Mouse (Mus musculus) ES-E14 (cell line): Measurements from ENCODE around the gene AI837181. TPM values are rescaled to one million over a fixed set of nuclear protein-coding genes. Genes with fewer than 3 reads are reported as not detected.
"Not testable (repeated sequence)": the region's sequence is repeated elsewhere in the genome, so short reads cannot be mapped to it uniquely, and the experiment has no call there.

ENCODE experiments used
- DNase-seq: peaks from one replicate; pipeline ENCODE4 v3.0.0-alpha.2; 2013; ENCODE audit warnings: low read depth, low spot score
- H3K27ac ChIP-seq: 2 replicates; pipeline ENCODE4 v1.5.1; 2012; ENCODE audit warnings: low read depth, mild to moderate bottlenecking, low read length, moderate library complexity, mixed read lengths; ENCODE audit not compliant: poor library complexity, insufficient read depth, severe bottlenecking
- H3K36me3 ChIP-seq: 2 replicates; pipeline ENCODE4 v1.6.1; 2012; ENCODE audit warnings: mild to moderate bottlenecking, low read length, moderate library complexity, mixed read lengths; ENCODE audit not compliant: control insufficient read depth, poor library complexity, insufficient read depth, severe bottlenecking
- H3K4me1 ChIP-seq, 2 experiments: fragments of 150-350 bp in 1 of 2; sonication (generic) in 1 of 2; 2 replicates each; pipeline ENCODE4 v1.6.1; 2012; ENCODE audit warnings: low read length in 2 of 2, mild to moderate bottlenecking in 1 of 2, mixed read lengths in 1 of 2; ENCODE audit not compliant: control insufficient read depth in 2 of 2, insufficient read depth in 2 of 2, poor library complexity in 1 of 2
- H3K4me3 ChIP-seq, 2 experiments: fragments of 150-350 bp in 1 of 2; sonication (generic) in 1 of 2; 2 replicates each; pipeline ENCODE4 v1.5.1; 2012; ENCODE audit warnings: low read length in 2 of 2, low read depth in 1 of 2, mild to moderate bottlenecking in 1 of 2, mixed read lengths in 1 of 2; ENCODE audit not compliant: insufficient read depth in 1 of 2, poor library complexity in 1 of 2, severe bottlenecking in 1 of 2
- H3K9ac ChIP-seq: 2 replicates; pipeline ENCODE4 v1.6.1; 2012; ENCODE audit warnings: low read depth, mild to moderate bottlenecking, low read length, mixed read lengths; ENCODE audit not compliant: poor library complexity, insufficient read depth, severe bottlenecking
- H3K9me3 ChIP-seq: fragments of 150-350 bp; sonication (generic); 2 replicates; pipeline ENCODE4 v1.6.1; 2012; ENCODE audit warnings: low read depth, mild to moderate bottlenecking, low read length; ENCODE audit not compliant: control insufficient read depth, insufficient read depth
- CHD2 ChIP-seq: IDR thresholded peaks from 2 replicates; pipeline ENCODE4 v1.6.1; 2014; ENCODE audit warnings: mild to moderate bottlenecking, low read depth, low read length, inconsistent platforms
- HCFC1 ChIP-seq: IDR thresholded peaks from 2 replicates; pipeline ENCODE4 v1.6.1; 2012; ENCODE audit warnings: low read length, inconsistent platforms, borderline replicate concordance; ENCODE audit not compliant: insufficient read depth
- MAFK ChIP-seq: IDR thresholded peaks from 2 replicates; pipeline ENCODE4 v1.6.1; 2014; ENCODE audit warnings: mild to moderate bottlenecking, low read depth, low read length, inconsistent platforms; ENCODE audit not compliant: insufficient read depth
- ZC3H11A ChIP-seq: IDR thresholded peaks from 2 replicates; pipeline ENCODE4 v1.6.1; 2012; ENCODE audit warnings: low read depth, mild to moderate bottlenecking, inconsistent platforms, low read length, borderline replicate concordance
- ZNF384 ChIP-seq: IDR thresholded peaks from 2 replicates; pipeline ENCODE4 v1.6.1; 2012; ENCODE audit warnings: low read depth, low read length, inconsistent platforms
- in situ Hi-C, 2 experiments: fragments of 600-800 bp; cut with MboI; formaldehyde crosslinking; loops; one replicate each; pipeline ENCODE4 v1.15.1; 2025; ENCODE audit warnings: low sequenced_read_pairs in 2 of 2, inconsistent platforms in 1 of 2; ENCODE audit not compliant: unreplicated experiment in 2 of 2
- total RNA-seq: library from RNA; depleted of rRNA; stranded (reverse); fragments of 300-350 nt; gene quantifications from 2 replicates; pipeline ENCODE4 v1.2.3, GENCODE M21; 2012

AI837181 gene
- total RNA-seq, 1 experiment: 13.8 TPM

- TF ChIP-seq ZC3H11A (no peak), HCFC1 (no peak)
- no peaks in the 10 kb centered on the region for H3K36me3 ChIP-seq
- no peak overlapping the region for H3K27ac ChIP-seq
- in situ Hi-C loops: no loop called here
- H3K4me1 ChIP-seq: peaks cover 0 to 8% of the 10 kb centered on the region in 2 experiments; a peak in 2 of 4 replicates
- H3K4me3 ChIP-seq: peak overlapping the region; percentile 0 to 76; a peak in 3 of 4 replicates
- H3K9ac ChIP-seq: no peak overlapping the region
- no peaks in the 10 kb centered on the region for H3K9me3 ChIP-seq
- no peak for DNase-seq
Observed at GRCm38 (mm10) chr19:5405924-5406323, 19.0 kb upstream of the AI837181 start.

- peak overlapping the region; percentile 78 for H3K9ac ChIP-seq
- peak overlapping the region; percentile 89; the same call in 1 of the 2 replicates for H3K27ac ChIP-seq
- H3K9me3 ChIP-seq, DNase-seq, H3K36me3 ChIP-seq, in situ Hi-C loops, H3K4me1 ChIP-seq: not testable (repeated sequence)
- H3K4me3 ChIP-seq: peak overlapping the region; percentile 65 to 76; a peak in 3 of 4 replicates
Observed at GRCm38 (mm10) chr19:5406531-5407126, 18.3 kb upstream of the AI837181 start.

GRCm38 (mm10) chr19:5407133-5407532 lies 17.8 kb upstream of the AI837181 start:
- TF ChIP-seq MAFK (no peak), ZC3H11A (no peak), HCFC1 (no peak), ZNF384 (no peak), CHD2 (no peak)
- peak overlapping the region; percentile 65 to 74; a peak in 3 of 4 replicates for H3K4me3 ChIP-seq

GRCm38 (mm10) chr19:5408057-5409001 lies 16.6 kb upstream of the AI837181 start:
- DNase-seq: no peak
- H3K4me1 ChIP-seq: peaks cover 0 to 8% of the 10 kb centered on the region in 2 experiments; a peak in 2 of 4 replicates
- no peak overlapping the region for H3K9ac ChIP-seq
- in situ Hi-C loops: no loop called here
- TF ChIP-seq HCFC1: no peak
- no peak for TF ChIP-seq CHD2
- no peak for TF ChIP-seq ZNF384
- no peak for TF ChIP-seq MAFK
- no peak for TF ChIP-seq ZC3H11A
- H3K9me3 ChIP-seq: no peaks in the 10 kb centered on the region
- no peak overlapping the region for H3K4me3 ChIP-seq
- no peak overlapping the region for H3K27ac ChIP-seq
- no peaks in the 10 kb centered on the region for H3K36me3 ChIP-seq

More at GRCm38 (mm10) chr19:5407133-5407532, 17.8 kb upstream of the AI837181 start:
- H3K9ac ChIP-seq: peak overlapping the region; percentile 78
- no peaks in the 10 kb centered on the region for H3K9me3 ChIP-seq
- H3K4me1 ChIP-seq: peaks cover 0 to 8% of the 10 kb centered on the region in 2 experiments; a peak in 2 of 4 replicates
- in situ Hi-C loops: no loop called here
- peak overlapping the region; percentile 89; the same call in 1 of the 2 replicates for H3K27ac ChIP-seq
- DNase-seq: peak; percentile 41
- no peaks in the 10 kb centered on the region for H3K36me3 ChIP-seq
